Mouse (Mus musculus) thymus, postnatal 10 days (tissue): ENCODE measurements around the gene Rnf182.

Experiments
- DNase-seq, 2 experiments: peaks; one replicate each; pipeline ENCODE4 v3.0.0; 2021; ENCODE audit warnings: low spot score in 2 of 2

Gene Rnf182

DNA sequence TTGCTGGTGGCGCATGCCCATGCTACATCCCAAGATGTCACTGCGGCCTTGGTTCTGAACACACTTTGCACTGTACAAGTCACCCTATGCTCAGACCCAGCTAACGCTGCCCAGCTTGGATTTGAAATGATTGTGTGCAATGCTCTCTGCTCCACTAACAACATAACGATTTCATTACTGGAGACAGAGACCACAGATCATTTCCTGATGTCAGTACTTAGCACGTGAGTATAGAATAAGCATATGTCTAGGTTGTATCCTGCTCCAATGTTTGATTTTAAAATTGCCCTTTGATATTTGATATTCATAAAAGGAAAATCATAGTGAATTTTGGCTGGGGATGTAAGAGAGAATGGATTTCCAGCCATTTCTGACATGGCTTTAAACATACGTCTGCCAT, 3.5 kb upstream of the Rnf182 start:
- DNase-seq = no peak

DNA sequence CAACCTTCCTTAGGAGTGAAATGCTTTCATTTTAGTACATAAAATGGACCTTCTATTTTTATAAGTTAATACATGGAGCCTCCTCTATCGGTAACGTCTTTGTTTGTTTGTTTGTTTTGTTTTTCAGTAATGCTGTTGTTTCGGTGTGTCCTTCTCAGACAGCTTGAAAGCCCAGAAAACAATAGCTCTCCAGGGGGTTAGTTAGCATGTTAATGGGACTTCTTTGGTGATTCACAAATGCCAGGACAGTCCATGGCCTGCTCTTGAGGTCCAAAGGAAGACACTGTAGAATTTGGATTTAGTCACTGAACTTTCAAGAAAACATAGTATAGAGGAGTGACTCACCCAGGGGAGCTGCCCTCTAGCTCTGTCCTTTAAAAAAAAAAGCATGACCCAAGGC, 843 bp upstream of the Rnf182 start:
- no peak for DNase-seq

DNA sequence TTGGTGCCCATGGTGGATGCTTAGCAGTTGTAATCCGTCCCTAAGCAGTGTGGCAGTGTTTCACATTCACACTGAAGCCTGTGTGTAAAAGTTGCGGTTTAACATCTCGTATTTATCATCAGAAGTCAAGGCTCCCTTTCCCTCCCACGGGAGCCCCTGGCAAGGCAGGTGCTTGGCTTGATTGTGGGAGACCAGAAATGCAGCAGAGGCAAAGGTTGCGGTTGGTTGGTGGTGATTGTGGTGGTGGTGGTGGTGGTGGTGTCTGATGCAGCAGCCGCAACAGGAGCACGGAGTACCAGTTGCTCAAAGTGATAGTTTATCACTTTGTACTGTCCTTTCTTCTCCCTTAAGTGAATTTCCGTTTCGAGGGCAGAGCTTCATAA, 325 bp upstream of the Rnf182 start:
- DNase-seq = peak in 1 of 2 experiments; percentile 22

DNA sequence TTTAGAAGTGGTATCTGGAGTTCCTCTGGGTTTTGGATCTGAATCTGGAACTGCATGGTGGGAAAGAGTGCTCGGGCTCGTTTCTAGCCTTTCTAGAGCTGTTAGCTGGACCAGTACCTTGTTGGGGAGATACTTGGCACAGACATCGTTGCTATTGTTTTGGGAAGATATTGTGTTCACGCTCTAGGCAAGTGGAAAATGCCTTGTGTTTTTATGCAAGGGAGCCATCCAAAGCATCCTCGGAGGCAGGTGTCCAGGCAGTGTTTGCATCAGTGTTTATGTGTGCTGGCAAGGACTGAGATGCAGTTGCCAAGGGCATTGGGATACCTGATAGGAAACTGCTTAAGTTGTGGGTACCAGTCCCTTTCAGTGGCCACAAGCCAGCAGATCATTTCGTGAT, 1.0 kb downstream of the Rnf182 start:
- no peak for DNase-seq

DNA sequence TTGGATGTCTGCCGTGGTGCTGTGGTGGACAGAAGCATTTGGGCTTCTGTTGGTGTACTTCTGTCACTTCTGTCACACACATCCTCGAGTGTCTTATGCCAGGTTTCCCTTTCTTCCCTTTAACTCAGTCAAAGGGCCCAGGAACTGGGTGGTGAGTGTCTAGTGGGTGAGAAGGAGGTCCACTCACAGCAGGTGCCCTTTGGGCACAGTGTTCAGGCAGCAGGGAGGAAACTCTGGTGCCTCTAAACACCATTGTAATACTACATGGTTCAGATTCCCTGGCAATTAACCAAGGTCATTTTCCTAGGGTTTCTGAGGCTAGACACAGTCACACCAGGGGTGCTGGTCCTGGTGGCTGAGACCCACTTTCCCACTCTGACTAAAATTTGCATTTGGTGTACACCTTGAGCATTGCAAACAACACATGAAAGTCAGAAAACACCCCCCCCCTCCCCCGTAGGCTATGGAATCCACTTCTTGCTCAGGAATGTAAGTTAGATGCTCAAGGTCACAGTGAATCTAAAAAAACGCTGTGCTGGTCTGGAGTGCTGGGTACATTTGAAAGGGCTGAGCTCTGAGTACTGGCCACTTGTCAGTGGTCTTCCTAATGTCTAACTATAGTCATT, 4.2 kb downstream of the Rnf182 start:
- DNase-seq = no peak

DNA sequence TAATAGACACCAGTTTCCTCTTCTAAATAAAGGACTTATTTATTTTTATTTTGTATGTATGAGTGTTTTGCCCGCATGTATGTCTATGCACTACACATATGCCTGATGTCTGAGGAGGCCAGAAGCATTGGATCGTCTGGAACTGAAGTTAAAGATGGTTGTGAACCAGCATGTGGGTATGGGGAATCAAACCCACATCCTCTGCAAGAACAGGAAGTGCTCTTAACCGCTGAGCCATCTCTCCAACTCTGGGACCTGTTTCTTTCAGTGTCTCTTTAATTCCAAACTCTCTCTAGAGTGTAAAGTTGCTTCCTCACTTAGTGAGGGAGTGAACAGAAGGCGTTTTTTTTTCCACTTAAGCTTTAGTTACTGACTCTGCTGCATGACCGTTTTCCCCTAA, 12.4 kb downstream of the Rnf182 start:
- peak; percentile 24 to 39 for DNase-seq

DNA sequence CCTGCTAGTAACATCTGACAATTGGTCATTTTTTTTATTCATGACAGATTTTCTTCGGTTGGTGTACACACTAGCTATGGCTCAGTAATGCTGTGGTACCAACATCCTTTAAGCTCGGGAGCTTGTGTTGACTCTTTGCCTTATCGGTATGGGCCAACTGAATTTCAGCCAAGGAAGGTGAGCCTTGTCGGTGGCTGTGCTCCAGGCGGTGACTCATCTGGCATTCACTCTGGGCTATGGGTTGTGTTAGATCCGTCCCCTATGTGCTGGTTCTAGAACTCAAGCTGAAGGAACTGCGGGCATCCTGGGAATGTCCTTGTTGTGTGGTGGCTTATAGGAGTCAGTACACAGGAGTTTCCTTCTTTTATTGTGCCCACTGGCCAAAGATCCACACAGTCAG, 14.3 kb downstream of the Rnf182 start:
- no peak for DNase-seq

DNA sequence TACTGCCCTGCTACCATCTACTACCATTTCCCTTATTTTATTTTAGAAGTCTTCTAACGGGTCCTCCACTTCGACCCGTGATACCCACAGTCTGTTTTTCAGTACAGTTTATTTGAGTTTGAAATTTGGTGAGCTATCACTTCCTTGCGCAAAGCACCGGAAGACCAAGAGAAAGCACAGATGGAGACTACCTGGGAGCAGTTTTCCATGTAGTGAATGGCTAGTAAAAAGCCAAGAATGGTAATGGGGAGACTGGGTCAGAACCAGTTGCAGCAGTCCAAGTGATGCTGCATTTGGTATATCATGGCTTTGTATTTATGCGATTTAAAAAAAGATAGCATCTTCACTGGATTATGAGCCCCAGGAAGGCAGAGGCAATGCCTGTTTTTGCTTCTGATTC, 15.8 kb downstream of the Rnf182 start:
- no peak for DNase-seq

DNA sequence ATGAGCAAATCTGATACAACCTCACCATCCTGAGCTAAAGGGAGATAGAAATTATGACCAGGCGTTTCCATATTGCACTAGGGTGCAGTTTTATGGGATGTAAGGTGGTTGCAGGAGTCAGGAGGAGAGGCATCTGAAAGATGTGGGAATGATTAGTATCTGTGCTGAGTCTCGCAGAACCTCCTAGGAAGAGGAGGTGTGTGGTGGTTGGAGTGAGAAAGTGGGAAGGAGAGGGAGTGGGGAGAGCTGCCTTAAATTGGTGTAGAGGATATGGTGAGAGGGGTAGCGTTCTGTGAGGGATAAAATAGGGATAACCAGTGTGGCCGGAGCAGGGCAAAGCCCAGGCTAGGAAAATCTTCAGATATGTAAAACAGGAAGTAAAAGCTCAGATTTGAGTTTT, 17.5 kb downstream of the Rnf182 start:
- no peak for DNase-seq

DNA sequence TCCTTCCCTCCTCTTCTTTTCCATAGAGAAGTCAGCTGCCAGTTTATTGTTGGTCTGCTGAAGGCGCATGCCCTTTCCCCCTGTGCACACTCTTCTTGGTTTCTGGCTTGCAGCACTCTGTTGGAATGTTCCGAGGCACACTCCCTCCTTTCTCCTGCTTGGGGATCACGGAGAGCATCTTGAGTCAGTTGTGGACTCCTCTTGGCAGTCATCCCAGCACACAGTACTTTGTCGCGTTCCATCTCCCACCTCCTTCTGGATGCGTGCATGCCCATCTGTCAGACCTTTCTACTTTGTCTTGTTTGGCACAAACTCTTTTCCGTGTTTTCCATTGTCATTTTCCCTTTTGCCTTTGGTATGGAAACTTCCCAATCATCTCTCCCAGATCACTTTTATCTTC, 22.2 kb downstream of the Rnf182 start:
- DNase-seq = no peak

DNA sequence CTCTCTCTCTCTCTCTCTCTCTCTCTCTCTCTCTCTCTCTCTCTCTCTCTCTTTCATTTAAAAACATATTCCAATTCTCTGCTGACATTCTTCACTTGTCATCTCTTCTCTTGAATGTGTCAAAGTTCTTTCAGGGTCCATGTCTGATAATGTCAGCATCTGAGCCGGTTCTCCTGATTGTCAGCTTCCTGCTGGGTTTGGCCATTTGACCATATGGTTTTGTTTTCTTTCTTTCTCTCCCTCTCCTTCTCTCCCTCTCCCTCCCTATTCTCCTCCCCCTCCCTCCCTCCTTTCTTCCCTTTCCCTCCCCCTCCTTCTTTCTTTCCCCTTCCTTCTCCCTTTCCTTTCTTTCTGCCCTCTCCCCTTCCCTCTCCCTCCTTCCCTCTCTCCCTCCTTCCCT, 29.5 kb downstream of the Rnf182 start:
- DNase-seq = no peak

DNA sequence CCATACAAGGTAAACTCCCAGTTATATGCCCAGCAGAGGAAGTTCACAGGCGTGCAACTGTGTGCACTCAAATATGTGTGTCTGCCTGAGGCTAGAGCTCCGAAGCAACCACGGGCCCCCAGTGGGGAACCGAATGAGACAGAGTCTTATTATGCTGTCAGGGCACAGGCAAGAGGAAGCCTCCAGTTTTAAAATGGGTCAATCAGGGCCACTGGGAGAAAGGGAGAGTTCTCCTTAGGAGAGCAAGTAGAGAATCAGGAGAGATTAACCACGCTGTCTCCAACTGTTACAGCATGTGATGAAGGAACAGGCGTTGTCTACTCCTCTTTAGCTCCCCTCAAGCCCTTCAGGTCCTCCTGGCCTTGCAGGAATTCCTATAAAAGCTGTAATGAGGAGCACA, 33.0 kb downstream of the Rnf182 start:
- no peak for DNase-seq

DNA sequence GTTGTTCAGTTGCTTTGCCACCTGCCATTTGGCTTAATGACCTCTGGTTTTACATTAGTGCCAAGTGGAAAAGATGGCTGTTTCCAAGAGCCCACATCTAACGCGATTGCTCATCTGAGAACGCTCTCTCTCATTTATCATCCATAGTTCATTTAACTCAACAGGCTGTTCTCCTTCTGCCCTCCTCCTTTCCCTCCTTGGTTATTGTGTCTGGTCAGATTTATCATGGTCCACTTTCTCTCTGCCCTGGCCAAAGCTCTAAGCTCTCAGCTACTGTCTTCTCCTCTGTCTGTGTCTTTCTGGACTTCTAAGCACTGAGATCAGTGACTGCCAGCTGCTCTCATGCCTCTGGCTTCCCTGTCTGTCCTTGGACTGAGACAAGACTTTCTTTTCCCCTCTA, 35.8 kb downstream of the Rnf182 start:
- DNase-seq = no peak

DNA sequence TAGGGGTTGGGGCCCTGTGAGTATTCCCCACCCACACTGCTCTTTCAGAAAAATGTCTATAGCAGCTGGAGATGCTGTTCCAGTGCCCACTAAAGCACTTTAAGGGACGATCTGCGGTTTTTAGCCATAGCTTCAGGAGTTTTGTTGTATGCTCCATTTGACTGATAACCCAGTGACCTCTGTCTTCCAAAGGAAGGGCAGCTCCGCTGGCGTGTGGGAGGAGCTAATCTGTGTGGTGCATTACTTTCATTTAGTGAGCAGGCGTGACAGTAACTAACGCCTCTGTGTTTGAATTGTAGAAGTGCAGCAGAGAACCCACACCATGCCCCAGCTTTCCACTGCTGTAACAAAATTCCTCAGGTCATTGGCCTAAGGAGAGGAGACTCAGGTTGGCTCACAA, 38.6 kb downstream of the Rnf182 start:
- DNase-seq = no peak

DNA sequence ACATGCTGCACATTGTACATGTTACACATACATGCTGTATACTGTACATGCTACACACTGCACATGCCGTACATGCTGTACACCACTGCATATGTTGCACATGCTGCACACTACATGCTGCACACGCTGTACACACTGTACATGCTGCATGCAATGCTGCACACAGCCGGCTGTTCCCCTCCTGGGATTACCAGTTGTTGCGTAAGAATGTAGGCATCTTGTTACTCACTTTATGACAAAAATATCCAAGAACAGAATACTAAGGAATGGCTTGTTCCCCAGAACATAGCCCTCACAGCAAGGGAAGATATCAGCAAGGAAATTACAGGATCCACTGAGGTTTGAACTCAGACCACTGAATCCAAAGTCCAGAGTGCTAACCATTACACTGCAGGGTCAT, 47.7 kb downstream of the Rnf182 start:
- no peak for DNase-seq

DNA sequence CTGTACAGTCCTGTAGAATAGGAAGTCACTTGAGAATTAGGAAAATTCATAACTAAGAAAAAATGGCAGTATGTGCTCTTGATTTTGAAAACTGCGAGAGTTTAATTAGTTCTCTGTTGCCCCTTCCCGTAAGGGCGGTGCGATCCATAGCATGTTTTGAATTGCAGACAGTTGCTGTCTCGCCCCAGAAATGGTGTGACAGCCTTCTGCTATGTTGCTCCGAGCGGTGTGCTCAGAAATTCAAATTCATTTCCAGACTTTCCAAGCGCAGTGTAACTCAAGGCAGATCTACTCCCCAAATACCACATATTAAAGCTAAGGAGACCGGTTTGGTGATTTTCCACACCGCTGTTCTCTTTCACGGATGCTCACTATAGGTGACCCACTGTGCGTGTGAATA, 50.6 kb downstream of the Rnf182 start:
- DNase-seq = no peak

DNA sequence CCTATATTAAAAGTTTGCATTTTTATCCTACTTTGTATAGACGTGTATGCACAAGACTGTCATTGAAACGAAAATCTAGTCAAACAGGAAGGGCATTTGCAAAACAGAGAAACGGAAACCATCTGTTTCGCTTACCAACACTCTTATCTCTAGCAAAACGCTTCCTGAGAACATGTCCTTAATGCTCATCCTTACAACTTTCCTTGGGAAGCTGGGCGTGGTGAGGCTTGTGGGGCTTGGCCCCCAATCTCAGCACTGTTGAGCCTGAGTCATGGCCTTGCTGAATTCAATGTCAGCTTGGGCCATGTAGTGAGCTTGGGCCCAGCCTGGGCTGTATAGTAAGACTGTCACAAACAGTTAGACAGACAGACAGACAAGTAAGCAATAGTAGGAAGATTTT, 51.4 kb downstream of the Rnf182 start:
- no peak for DNase-seq

DNA sequence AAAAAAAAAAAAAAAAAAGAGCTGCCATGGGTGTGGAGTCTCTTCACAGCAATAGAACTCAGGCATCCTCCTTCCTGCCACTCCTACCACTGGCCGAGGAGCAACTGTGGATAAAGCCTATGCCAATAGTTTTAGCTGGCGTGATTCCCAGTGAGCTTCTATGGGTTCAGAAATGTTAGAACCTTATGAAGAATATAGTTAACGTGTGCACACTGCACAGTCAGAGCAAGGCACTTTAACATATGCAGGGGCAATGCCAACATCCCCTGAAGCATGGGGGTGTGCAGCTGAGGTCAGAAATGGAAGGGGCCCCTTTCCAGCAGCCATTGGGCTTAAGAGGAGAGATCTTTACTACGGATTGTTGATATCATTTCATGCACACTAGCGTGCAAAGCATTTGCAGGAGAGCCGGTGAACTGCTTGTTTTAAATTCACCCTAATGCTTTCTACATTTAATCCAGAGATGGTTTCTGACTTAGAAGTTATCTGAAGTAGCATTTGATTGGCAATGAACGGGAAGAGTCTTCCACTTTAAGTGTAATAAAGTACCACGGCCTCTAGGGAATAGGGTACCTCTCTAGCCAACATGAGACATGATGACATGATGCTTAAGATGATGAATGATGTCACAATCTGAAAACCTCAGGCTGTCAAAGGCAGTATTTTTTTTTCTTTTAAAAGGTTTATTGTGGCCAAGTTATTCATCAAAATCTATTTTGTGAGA, 61.8 kb downstream of the Rnf182 start:
- no peak for DNase-seq

DNA sequence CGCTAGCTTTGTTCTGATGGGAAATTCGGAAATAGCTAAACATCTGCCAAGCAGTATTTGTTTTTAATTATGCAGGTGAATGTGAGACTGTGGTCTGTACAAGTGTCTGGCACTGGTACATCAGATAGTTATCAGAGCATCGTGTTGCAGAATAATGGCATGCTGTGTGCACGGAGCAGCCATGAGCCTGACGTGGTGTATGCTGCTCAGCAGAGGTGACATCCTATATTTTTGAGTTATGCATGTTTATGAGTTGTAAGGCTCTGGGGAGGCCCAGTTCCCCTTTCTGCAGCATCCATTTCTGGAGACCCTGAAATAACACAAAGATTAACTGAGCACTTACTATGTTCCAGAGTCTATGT, 62.4 kb downstream of the Rnf182 start:
- DNase-seq = no peak

DNA sequence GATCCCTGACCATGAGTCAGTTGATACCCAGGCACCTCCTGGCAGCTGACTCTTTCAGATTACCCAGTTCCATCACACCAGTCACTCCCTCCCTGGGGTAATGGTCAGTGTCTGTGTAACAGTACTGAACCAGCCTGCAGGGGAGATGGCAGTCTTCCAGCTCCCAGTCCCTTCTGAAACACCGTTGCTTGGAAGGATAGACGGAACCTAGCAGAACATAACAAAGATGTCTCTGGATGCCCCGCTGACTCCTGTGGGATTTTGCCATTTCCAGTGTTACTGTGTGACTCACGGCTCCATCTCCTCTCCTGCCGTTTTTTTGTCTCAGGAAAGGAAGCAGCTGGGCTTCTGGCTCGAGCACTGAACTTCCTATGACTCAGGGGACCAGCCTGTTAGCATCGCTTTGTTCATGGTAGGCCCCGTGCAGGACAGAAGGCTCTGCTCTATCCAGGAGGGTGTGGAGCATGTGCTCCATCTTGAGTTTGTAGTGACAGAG, 69.0 kb downstream of the Rnf182 start:
- DNase-seq = no peak

DNA sequence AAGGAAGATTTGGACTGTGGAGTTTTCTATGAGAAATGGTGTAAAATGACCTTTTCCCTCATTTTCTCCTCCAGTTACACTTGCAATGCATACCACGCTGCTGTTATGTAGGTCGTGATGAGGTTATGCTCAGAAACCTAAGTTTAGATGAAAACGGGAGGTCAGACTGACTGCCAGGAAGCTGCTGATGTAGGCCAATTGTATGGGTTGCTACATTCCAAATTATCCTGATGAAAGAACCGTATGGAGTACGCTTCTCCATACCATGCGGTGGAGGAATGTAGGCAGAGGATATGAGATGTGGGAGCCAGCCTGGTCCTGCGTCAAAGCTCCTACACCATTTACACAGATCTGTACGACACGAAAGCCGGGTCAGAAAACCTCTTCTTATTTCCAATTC, 72.6 kb downstream of the Rnf182 start:
- no peak for DNase-seq

DNA sequence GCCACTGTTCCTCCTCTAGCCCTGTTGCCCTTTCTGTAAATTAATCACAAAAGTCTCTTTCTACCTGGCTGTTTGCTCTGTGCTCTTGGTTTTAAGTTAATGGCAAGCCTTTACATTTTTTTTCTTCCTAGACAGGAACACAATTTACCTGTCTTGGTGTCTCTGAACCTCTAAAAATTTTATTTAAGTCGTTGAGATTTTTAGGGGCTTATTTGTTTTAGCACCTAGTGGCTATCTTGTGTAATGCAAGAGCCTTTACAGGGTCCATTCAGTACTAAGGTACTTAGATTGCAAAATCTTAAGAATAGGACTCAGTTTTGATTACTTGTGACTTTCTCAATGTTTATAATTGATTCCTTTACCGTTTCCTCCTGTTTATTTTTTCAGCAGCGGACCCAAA, 76.2 kb downstream of the Rnf182 start:
- DNase-seq = no peak

DNA sequence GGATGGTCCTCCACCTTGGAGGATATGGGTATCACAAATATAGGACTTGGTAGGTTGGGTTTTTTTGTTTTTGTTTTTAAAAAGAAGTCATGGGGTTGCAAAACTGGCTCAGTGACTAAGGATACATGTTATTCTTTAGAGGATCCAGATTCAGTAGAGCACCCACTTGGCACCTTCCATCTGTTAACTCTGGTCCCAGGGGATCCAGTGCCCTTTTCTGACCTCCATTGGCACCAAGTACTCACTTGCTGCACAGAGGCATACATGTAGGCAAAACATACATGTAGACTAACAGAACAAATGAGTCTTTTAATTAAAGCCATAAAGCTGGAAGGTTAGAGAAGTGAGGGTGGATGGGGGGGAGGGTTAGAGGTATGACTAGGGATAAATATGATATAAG, 80.0 kb downstream of the Rnf182 start:
- DNase-seq = no peak

DNA sequence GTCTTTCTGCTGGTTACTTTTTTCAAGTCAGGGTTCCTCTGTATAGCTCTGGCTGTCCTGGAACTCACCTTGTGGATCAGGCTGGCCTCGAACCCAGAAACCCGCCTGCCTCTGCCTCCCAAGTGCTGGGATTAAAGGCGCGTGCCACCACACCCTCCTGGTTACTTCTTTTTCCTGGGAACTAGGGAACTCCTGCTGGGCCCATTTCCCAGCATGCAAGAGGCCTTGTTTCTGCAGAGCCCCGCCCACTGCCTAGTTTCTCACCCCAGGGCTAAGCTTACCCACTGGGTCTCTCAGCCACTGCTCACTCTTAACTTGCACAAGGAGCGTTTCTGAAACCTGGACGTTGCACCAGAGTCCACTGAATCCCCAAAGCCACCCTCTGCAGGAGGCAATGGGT, 80.5 kb downstream of the Rnf182 start:
- no peak for DNase-seq
